Mouse (Mus musculus) right cerebral cortex, postnatal 25 days (tissue): Measurements from ENCODE around the gene Elac2.
A peak's percentile ranks its signal among the peaks of the same experiment; 100 is the strongest.

Experiments
- DNase-seq: peaks from one replicate; pipeline ENCODE4 v3.0.0; 2022

The Elac2 gene

DNA sequence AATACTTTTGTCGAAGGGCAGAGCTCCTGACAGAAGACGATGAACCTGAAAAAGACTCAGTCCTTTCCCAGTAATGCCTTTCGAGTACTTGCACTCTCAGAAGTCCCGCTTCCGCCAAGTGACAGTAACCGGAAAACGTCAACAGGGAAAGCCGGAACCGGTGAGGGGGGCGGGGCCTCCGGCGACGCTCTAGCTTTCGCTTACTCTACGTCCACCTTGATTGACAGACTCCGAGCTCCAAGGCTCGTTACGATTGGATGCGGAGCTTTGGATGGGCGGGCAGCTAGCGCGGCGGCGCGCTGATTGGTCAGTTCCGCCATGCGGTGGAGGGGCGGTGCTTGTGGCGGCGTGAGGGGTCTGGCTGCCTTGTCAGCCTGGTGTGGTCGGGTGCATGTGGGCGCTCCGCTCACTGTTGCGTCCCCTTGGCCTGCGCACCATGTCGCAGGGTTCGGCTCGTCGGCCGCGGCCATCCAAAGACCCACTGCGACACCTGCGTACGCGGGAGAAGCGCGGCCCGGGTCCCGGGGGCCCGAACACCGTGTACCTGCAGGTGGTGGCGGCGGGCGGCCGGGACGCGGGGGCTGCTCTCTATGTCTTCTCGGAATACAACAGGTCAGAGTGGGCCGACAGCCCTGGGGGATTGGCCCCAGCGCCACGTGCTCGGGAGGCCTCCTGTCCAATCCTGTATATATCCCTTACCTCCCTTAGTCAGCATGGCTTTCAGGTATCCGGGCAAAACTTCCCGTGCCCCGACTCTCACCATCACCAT lies at the start of gene Elac2:
Elac2 (plus strand) TSS at position 319 of the 769 bp plus-strand sequence.
- peak; percentile 98 for DNase-seq

DNA sequence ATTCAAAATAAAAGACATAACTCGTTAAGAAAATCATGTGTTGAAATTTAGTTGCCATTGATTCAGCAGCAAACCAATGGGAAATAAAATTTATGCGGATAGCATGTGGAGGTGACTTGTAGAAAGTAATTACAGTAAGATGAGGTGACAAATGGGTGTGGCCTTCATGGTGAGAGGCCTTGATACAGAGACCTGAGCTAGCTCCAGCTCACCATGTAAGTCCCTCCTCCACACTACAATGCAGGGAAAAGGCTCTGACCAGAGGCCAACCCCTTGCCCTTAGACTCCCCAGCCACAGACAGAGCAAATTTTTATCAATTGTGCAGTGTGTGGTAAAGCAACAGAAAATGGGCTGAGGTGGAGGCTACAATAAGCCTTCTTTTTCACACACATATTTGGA lies 49.7 kb upstream of the Elac2 start:
- no peak for DNase-seq

DNA sequence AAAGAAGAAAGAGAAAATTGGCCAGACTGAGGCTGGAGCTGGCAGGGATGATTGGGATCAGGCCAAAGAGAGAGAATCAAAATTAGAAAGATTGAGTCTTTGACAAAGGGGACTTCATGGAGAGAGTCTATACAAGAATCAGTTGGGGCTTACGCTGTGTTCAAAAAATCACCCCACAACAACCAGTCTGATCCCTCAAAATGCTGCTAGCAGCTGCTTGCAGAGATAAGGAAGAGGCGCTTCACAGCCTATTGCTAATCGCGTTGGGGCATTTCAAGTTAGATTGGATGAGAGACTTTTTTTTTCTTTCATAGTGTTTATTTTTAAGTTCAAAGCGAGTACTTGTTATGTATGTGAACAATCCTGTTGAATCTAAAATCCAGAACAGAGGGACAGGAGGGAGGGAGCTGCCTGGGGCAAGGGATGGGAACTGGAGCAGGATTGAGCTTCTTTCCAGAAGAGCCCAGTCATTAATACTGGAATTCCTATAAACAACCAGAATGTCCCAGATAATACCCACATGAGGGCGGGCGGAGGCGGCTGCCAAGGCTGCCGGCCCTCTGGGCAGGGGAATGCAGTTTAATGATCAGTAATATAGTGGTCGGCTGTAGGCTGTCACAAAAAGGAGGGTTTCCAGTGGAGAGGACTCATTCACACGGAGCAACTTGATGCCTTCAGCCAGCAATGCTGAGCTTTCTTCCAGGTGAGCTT lies 47.6 kb upstream of the Elac2 start:
- DNase-seq, result no peak

DNA sequence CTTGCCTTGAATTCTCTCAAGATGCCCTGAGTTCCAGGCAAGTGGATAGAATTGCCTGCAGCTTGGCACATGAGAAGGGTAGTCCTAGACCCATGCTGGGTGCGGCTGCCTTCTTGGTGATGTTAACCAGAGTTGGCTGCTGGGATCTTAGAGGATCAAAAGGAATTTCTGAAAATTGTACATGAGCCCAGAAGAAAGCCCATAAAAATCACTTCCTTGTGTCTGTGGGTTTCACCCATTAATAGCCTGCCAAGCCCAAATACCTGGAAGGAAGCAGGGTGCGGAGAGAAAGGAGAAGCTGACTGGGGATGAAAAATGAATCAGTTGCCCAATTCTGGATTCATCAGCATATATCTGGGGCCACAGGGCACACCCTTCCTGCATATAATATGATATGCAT lies 41.6 kb upstream of the Elac2 start:
- DNase-seq, result no peak

DNA sequence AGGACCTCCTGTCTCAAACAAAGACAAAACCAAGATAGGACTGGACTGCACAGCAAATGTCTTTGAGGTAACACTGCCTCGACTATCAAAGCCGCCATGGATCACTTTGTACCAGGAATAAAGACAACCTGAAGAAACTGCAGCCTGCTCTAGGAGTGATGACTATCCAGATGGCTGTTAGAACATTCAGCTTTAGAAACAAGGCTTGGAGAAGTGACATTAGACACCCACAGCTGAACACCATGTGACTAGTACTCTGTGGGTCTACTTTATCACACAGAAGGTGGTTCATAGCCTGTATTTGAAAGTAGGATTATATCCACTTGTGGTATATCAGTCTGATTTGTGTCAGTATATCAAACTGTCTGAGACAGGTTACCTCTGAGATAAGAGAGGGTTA lies 37.6 kb upstream of the Elac2 start:
- DNase-seq, result no peak

DNA sequence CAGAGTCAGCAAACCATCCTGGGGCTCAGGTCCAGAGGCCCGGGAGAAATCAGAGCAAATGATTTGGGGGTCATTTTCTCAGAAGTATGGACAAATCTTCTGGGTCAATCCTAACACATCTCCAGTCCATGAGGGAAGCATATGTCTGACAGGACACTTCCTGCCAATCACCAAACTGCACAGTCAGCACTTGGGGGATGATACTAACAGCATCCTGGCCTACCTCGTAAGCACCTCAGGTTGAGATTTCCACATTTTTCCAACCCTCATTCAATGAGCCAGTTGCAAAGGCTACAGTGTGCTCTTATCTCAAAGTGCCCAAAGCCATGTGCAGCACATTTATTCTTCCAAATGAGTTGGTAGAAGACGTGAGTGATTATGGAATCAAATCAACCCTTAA lies 29.1 kb upstream of the Elac2 start:
- DNase-seq, result no peak

DNA sequence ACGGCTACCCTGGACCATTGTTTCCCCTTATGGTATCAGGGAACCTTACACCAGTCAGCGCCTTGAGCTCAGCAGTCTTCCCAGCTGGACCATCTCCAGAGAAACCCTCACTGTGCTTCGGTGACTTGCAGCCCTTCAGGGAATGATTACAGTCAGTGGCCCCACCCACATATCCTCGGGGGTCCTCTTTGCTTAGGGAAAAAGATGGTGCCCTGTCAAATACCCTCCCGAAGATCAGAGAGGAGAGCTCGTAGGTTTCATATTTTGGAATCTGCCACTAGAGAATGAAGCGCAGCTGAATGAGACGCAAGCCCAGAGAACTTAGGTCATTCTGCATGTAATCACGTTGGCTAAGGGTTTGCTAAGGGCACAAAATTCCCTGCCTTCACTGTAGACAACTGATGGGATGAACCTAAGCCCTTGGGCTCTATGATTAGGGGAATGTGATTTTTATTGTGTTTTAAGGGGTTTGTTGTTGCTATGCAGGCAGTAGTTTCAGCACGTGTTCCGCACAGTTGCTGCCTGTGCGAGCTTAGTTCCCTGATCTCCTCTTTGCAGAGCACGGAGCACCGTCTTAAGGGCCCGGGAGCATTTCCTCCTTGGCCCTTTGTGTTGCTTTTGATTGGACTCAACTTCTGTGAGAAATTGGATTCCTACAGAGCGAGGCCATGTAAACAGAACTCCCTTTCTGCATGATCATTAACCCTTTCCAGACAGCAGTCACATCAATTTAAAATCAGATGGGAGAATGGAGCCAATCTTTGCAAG lies 21.7 kb upstream of the Elac2 start:
- no peak for DNase-seq

DNA sequence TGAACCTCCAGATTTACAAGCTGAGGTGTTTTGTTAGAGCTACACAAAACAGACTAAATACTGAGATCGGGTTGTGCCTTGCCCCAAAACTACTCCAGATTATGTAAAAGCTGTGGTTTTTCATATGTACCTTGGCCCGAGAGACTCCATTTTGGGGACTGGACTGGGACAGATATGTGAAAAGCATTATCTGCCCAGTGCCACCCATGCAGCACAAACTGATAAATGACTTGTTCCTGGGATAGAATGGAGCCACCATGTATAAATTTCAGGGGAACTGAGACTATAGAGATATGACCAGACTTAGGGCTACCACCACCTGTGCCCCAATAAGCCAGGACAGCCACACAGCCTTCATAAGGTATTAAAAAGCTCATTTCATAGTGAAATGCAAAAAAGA lies 16.2 kb upstream of the Elac2 start:
- no peak for DNase-seq

DNA sequence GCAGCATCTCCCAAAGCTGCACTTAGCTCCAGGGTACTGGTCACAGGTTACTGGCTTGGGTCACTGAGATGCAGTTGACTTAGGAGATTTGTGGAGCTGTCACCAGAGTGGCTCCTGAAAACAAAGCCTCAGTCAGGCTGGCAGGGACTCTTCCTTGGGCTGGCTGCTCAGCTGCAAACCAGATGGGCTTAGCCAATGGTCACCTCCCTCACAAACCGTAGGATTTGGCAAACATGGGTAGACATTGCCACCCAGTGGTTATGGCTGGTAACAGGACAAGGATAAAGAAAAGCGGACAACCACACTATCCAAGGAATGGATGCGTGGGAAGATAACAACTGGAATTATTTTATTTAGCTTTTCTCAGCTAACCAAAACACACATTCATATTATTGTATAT lies 10.3 kb upstream of the Elac2 start:
- DNase-seq, result peak; percentile 77

DNA sequence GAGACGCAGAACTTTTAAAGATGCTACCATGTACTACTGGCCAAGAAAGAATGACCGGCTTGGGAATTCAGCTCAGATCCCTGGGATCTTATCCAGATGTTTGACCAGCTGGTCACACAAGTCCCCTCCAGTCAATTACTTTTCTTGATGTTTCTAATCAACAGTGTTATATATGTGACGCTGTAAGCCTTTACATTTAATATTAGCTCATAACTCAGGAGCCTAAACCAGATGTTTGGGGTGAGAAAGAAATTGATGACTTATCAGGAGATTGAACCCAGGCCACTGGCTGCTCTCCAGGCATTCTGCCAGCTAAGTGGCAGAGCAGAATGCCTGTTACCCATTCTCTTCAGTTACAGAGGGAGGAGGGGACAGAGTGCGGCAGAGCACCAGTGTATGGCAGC lies 9.9 kb upstream of the Elac2 start:
- DNase-seq, result no peak

DNA sequence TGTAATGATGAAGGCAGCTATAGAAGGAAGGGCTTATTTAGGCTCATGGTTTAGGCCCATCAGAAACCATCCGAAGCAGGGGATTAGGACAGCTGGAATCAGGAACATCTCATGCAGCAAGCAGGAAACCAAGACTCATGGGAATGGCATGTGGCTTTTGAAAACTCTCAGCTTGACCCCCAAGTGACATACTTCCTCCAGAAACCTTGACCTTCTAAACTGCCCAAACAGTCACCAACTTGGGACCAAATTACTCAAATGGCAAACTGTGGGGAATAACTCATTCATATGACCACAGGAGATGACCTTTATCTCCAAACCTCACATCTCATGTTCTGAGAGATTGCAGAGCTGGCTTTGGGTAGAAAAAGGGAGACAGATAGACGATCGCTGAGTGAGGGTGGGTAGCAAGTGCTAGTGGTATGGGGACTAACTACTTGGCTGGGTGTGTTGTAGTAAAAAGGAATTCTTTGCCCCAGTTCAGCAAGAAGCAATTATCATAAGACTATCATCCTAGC lies 7.3 kb upstream of the Elac2 start:
- DNase-seq, result no peak

DNA sequence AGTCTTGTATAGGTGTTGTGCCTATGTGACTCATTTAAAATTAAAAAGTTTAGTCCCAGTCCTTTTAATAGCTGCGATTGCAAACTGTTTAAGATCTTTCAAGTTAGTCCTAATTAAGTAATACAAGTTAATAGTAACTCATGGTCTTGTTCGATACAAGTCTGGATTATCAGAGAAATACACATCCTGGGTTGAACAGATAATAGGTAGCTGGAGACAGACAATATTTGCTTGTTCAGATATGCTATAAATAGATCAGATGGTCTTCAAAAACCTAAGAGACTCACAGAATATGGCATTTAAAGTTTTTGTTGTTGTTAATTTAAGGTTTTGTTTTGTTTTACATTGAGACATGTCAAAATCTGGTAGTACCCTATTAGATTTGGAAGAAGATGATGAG lies 6.4 kb upstream of the Elac2 start:
- DNase-seq, result no peak

DNA sequence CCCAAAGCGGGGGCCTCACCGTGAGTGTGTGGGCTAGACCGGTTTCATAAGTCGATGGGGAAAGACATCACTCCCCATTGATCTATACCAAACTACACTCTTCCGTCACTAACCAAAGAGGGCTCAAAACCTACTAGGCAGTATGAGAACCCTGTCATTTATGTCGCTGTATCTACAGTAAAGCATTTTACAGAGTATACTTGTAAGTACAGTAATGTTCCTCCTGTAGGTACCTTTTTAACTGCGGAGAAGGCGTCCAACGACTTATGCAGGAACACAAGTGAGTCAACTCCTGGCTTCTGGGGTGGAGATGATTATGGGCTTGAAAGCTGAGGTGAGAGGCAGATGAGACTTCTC lies 629 bp downstream of the Elac2 start:
- no peak for DNase-seq

DNA sequence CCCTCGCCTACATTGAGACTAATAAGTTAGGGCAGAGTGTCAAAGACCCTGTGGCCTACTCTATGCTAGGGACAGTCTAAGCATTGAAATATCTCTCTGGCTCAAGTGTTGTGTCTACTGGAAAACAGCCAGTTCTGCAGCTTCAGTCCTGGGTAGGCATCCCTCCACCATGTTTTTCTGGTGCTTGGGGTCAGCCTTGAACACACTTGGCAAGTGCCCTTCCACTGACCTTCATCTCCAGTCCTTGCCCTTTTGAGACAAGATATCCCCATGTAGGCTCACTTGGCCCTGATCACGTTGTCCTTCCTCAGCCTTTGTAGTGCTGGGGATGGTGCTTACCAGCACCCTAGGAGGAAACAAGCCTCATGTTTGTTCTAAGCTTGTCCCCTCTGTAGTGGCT lies 9.7 kb downstream of the Elac2 start:
- DNase-seq, result no peak

DNA sequence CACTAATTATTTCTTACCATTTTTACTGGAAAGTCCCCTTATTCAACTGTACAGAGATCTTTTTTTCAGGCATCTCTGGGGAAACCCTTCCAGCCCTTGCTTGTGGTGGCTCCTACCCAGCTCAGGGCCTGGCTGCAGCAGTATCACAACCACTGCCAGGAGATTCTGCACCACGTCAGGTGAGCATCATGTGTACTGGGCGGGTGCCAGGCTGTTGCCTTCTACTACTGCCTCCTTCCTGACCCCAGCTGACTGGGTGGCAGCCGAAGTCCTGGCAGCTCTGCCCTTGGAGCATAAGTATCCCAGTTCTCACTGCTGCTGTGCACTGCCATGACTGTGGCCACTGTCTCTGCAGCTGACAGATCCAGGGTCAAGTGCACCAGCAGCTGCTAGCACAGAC lies 19.6 kb downstream of the Elac2 start:
- DNase-seq, result no peak

DNA sequence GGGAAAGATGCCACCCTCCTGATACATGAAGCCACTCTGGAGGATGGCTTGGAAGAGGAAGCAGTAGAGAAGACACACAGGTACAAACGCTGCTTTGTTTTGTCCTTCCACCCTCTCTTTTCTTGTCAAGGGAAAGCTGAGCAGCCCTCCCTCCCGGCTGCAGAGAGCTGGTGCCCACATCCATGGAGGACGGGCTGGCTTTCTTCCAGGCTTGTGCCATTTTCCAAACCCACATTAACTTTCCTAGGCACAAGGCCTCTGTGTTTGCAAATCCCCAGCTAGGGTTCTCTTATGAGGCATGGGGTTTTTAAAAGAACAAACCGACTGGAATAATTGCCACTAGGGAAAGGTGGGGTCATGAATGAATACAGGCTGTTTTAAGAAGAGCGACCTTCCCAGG lies 20.8 kb downstream of the Elac2 start:
- DNase-seq, result no peak

DNA sequence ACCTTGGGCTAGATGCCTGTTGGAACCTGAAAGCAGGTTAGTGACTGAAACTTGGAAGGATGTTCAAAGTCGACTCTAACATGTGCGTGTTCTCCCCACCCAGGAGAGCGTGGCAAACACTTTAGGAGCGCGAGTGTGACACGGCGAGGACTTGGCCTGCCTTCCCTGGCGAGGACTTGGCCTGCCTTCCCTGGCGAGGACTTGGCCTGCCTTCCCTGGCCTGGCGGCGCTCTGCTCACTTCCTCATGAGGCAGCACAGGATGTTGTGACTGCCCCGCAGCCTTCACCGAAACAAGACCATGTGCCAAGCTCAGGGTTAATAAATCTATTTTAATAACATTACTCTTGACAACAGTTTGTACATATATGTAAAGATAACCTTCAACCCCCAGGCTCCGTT lies 22.9 kb downstream of the Elac2 start:
- DNase-seq, result no peak

DNA sequence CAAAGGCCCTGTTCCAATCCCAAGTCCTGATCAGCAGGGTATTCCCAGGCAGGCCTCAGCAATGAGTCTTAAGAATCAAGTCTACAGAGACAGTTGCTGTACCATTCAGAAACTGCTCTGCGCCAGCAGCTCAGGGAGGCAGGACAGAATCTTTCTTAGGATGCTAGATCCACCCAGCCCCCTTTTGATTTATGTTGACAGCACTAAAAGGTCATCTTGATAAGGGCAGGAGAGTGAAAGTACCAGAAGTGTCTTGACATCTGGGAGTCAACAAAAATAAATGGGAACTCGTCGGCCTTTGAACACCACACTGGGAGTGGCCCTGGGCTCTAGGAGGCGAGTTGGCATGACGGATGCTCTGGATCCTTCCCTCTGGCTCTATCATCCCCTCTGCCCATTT lies 24.8 kb downstream of the Elac2 start:
- no peak for DNase-seq

DNA sequence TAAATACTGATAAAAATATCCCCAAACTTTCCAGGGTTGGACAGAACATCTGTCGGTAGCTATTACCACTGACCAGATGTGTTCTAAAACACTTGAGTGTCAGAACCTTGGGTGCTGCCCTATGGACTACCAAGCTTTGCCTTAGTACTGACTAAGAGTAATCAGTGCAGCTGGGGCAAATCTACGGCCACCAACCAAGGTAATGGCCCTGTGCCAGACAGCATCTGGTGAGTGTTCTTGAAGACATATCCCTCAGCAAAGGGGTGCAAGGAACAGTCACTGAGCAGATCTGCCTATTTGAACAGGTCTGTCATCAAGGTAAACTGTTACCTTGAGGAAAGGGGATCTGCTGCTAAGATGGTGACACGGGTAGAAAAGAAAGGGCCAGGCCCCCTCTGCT lies 26.0 kb downstream of the Elac2 start:
- DNase-seq, result no peak

DNA sequence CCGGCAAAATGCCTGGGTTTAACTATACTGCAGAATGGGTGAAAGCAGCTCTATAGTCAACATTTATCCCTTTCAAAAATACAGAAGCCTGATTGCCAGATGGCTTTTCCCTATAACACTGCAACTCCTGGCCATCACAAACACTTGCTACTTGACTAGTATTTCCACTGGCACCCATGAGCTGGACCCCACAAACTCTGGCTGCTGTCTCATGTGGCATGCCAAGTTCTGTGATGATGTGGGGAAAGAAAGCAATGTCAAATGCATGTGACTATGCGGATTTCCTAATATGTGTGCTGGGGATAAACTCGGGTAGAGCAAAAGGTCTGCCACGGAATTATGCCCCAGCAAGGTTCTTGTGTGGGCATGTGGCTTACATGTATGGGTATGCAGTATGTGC lies 27.2 kb downstream of the Elac2 start:
- no peak for DNase-seq

DNA sequence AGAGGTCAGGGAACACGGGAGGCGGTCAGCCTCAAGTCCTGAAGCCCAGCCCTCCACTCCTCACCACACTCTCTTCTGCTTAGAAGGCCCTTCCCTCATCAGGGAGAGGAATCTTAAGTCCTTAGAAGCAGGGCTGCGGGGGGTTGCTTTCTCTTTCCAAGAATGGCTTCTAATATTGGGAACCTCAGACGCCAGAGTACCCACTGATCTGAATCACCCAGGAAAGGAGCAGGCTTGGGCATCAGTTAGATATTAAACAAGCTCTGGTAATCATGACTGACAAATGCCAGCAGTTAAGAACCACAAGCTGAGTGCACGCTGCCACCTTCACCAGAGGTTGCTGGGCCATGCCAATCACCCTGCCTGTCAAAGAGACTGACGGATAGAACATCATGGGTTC lies 35.1 kb downstream of the Elac2 start:
- DNase-seq, result no peak

DNA sequence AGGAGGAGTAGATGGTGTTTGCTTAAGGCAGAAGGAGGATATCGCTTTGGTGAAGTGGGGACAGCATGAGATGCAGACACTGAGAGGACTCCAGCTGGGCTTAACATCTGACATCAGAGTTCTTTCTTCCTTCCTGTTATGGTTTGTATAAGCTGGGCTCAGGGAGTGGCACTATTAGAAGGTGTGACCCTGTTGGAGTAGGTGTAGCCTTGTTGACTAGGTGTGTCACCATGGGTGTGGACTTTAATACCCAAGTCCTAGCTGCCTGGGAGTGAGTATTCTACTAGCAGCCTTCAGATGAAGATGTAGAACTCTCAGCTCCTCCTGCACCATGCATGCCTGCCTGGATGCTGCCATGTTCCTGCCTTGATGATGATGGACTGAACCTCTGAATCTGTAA lies 37.9 kb downstream of the Elac2 start:
- DNase-seq, result no peak

DNA sequence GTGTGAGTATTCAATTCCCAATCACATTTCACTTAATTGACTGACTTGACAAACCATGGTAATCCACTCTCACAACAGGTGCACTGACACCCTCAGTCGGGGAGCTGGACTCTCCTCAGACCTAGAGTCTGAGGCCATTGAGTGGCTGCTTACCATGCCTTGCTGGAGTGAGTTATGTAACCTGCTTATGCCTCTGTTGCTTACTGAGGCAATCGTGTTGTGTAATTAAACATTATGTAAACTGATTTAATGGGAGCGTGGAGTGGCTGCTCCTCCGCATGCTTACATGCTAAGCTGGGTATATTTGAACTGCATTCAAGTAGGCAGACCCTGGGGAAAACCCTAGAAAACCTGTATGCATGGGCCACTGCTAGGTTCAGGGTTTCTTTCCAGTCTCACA lies 41.9 kb downstream of the Elac2 start:
- DNase-seq, result no peak

DNA sequence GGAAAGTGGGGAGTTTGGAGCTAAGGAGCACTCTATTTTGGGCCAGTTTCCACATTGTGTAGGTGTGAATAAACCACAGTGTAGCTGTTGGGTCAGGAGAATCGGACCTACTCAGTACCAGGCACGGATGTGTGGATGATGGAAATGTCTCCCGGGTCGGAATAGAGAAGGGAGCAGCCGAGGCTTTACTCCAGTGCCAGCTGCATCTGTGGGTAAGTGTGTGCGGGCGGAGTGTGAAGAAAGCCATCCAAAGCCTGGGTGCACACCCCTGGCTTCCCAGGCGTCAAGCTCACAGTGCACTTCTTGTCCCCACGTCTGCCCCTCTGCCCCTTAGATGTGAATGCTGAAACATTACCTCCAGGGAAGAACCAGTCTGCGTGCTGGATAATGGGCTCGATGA lies 43.9 kb downstream of the Elac2 start:
- no peak for DNase-seq
